Mouse (Mus musculus) liver, adult 2 months (tissue): ENCODE data around the gene Mrpl17. TPM values are rescaled to one million over a fixed set of nuclear protein-coding genes. Genes with fewer than 3 reads are reported as not detected.

ENCODE experiments used
- DNase-seq: peaks from one replicate; pipeline ENCODE4 v3.0.0-alpha.2; 2011; ENCODE audit warnings: low read depth, low spot score; ENCODE audit errors: extremely low read depth
- H3K27ac ChIP-seq: fragments of 200-500 bp; replicated peaks from 2 replicates; pipeline ENCODE4 v1.5.1; 2012; ENCODE audit warnings: low read depth, mild to moderate bottlenecking, control low read depth, inconsistent platforms, low read length; ENCODE audit not compliant: insufficient read depth
- H3K27me3 ChIP-seq: fragments of 200-500 bp; 2 replicates; pipeline ENCODE4 v1.6.1; 2012; ENCODE audit warnings: mild to moderate bottlenecking, moderate library complexity, low read length, inconsistent platforms; ENCODE audit not compliant: control insufficient read depth, insufficient read depth
- H3K36me3 ChIP-seq: fragments of 200-500 bp; 2 replicates; pipeline ENCODE4 v1.6.1; 2012; ENCODE audit warnings: low read length, inconsistent platforms; ENCODE audit not compliant: control insufficient read depth, insufficient read depth
- H3K4me1 ChIP-seq: fragments of 200-500 bp; 2 replicates; pipeline ENCODE4 v1.6.1; 2011; ENCODE audit warnings: low read length; ENCODE audit not compliant: control insufficient read depth, insufficient read depth
- H3K4me3 ChIP-seq: fragments of 200-500 bp; 2 replicates; pipeline ENCODE4 v1.5.1; 2011; ENCODE audit warnings: low read depth, mild to moderate bottlenecking, control low read depth, low read length, moderate library complexity; ENCODE audit not compliant: insufficient read depth
- H3K79me2 ChIP-seq: fragments of 200-500 bp; 2 replicates; pipeline ENCODE4 v1.6.1; 2012; ENCODE audit warnings: inconsistent platforms, mild to moderate bottlenecking, low read length, moderate library complexity; ENCODE audit not compliant: control insufficient read depth, insufficient read depth
- H3K9ac ChIP-seq: fragments of 200-500 bp; 2 replicates; pipeline ENCODE4 v1.6.1; 2012; ENCODE audit warnings: low read depth, mild to moderate bottlenecking, control low read depth, inconsistent platforms, low read length
- CTCF ChIP-seq: fragments of 200-500 bp; IDR thresholded peaks from 2 replicates; pipeline ENCODE4 v1.5.1; 2011; ENCODE audit warnings: low read depth, low read length, control low read depth
- POLR2A ChIP-seq: fragments of 200-500 bp; IDR thresholded peaks from 2 replicates; pipeline ENCODE4 v1.6.1; 2011; ENCODE audit warnings: low read length, control low read depth; ENCODE audit not compliant: insufficient read depth; ENCODE audit errors: extremely low read depth
- WGBS: fragments of 180-500 bp; shearing (Covaris S2); methylation state at CpG from one replicate; pipeline ENCODE4 v1.1.7; 2018; 5-methylcytosine and 5-hydroxymethylcytosine counted together
- polyA plus RNA-seq: library from polyadenylated mRNA; depleted of rRNA; stranded (reverse); fragments of >200 nt; gene quantifications from 2 replicates; pipeline ENCODE4 v1.2.3, GENCODE M21; 2012
- total RNA-seq: library from RNA; depleted of rRNA; stranded (reverse); fragments of >200 nt; gene quantifications from 2 replicates; pipeline ENCODE4 v1.2.3, GENCODE M21; 2014

Mrpl17 gene
- total and polyA plus RNA-seq, 2 experiments: 118 to 261 TPM

- Histone ChIP-seq H3K27ac (no peak overlapping the region), H3K4me1 (no peaks in the 10 kb centered on the region; the same call in 1 of the 2 replicates), H3K4me3 (no peak overlapping the region), H3K79me2 (no peaks in the 10 kb centered on the region), H3K9ac (no peak overlapping the region), H3K36me3 (no peaks in the 10 kb centered on the region), H3K27me3 (peaks cover 8% of the 10 kb centered on the region)
- no peak for DNase-seq
- TF ChIP-seq CTCF (no peak), POLR2A (no peak)
- WGBS: 63% methylated on average over 4 of the region's 4 CpGs
These were observed 27.0 kb downstream of the Mrpl17 start for GRCm38 (mm10) chr7:105783861-105784260.

GRCm38 (mm10) chr7:105778553-105779265 is 32.2 kb downstream of the Mrpl17 start:
- Histone ChIP-seq H3K36me3 (no peaks in the 10 kb centered on the region), H3K79me2 (no peaks in the 10 kb centered on the region), H3K4me1 (no peaks in the 10 kb centered on the region; the same call in 1 of the 2 replicates), H3K9ac (no peak overlapping the region), H3K27ac (peak overlapping the region; percentile 52), H3K4me3 (no peak overlapping the region), H3K27me3 (no peaks in the 10 kb centered on the region)
- WGBS: 44% methylated on average over 4 of the region's 4 CpGs
- TF ChIP-seq CTCF: no peak
- no peak for TF ChIP-seq POLR2A
- no peak for DNase-seq

GRCm38 (mm10) chr7:105777797-105778552 is 32.9 kb downstream of the Mrpl17 start:
- Histone ChIP-seq H3K27ac (peak overlapping the region; percentile 22), H3K36me3 (no peaks in the 10 kb centered on the region), H3K4me1 (no peaks in the 10 kb centered on the region; the same call in 1 of the 2 replicates), H3K4me3 (no peak overlapping the region), H3K79me2 (no peaks in the 10 kb centered on the region), H3K27me3 (no peaks in the 10 kb centered on the region), H3K9ac (no peak overlapping the region)
- WGBS: 60% methylated on average over 13 of the region's 13 CpGs
- no peak for DNase-seq
- TF ChIP-seq POLR2A (no peak), CTCF (no peak)

GRCm38 (mm10) chr7:105777316-105777715 is 33.6 kb downstream of the Mrpl17 start:
- Histone ChIP-seq H3K4me3 (no peak overlapping the region), H3K9ac (no peak overlapping the region), H3K36me3 (no peaks in the 10 kb centered on the region), H3K79me2 (no peaks in the 10 kb centered on the region), H3K27ac (no peak overlapping the region), H3K27me3 (no peaks in the 10 kb centered on the region), H3K4me1 (no peaks in the 10 kb centered on the region; the same call in 1 of the 2 replicates)
- no peak for DNase-seq
- TF ChIP-seq POLR2A: no peak
- TF ChIP-seq CTCF: no peak
- WGBS: 95% methylated on average over 1 of the region's 1 CpGs

- 82% methylated on average over 2 of the region's 2 CpGs for WGBS
- no peak overlapping the region for H3K4me3 ChIP-seq
- DNase-seq: no peak
- no peaks in the 10 kb centered on the region for H3K79me2 ChIP-seq
- no peak overlapping the region for H3K9ac ChIP-seq
- H3K36me3 ChIP-seq: no peaks in the 10 kb centered on the region
- H3K27ac ChIP-seq: no peak overlapping the region
- no peak for TF ChIP-seq CTCF
- no peak for TF ChIP-seq POLR2A
- H3K27me3 ChIP-seq: no peaks in the 10 kb centered on the region
- H3K4me1 ChIP-seq: no peaks in the 10 kb centered on the region; the same call in 1 of the 2 replicates
These were observed 34.9 kb downstream of the Mrpl17 start for GRCm38 (mm10) chr7:105776026-105776425.

- no peak for DNase-seq
- Histone ChIP-seq H3K36me3 (no peaks in the 10 kb centered on the region), H3K79me2 (no peaks in the 10 kb centered on the region), H3K9ac (no peak overlapping the region), H3K27me3 (no peaks in the 10 kb centered on the region), H3K4me1 (peaks cover 4% of the 10 kb centered on the region), H3K27ac (no peak overlapping the region), H3K4me3 (no peak overlapping the region)
- TF ChIP-seq POLR2A: no peak
- no peak for TF ChIP-seq CTCF
- WGBS: 76% methylated on average over 8 of the region's 8 CpGs
These were observed 36.2 kb downstream of the Mrpl17 start for GRCm38 (mm10) chr7:105774661-105775060.
